Mouse (Mus musculus) heart, embryonic 14.5 days (tissue): Measurements from ENCODE around the gene Olfr180. TPM values are rescaled to one million over a fixed set of nuclear protein-coding genes. Genes with fewer than 3 reads are reported as not detected.

ENCODE experiments used
- ATAC-seq: fragments of 200-750 bp; cut with Nextera tagmentation; 2 replicates; pipeline ENCODE4 v1.8.0; 2017; ENCODE audit warnings: low read depth, moderate TSS enrichment; ENCODE audit not compliant: insufficient number of reproducible peaks, insufficient read depth, low FRiP score
- H3K27ac ChIP-seq, 2 experiments: fragments of 200-500 bp in 1 of 2; fragments of 300-500 bp in 1 of 2; sonication (generic) in 1 of 2; replicated peaks in 1 of 2; 2 replicates each; pipeline ENCODE4 v1.5.1; 2012 to 2014; ENCODE audit warnings: low read depth in 2 of 2, low read length in 2 of 2, control low read depth in 1 of 2, mild to moderate bottlenecking in 1 of 2, mixed read lengths in 1 of 2; ENCODE audit not compliant: control insufficient read depth in 1 of 2, insufficient read depth in 1 of 2
- H3K27me3 ChIP-seq: fragments of 300-500 bp; sonication (generic); 2 replicates; pipeline ENCODE4 v1.6.1; 2014; ENCODE audit warnings: mild to moderate bottlenecking, low read length, control low read depth; ENCODE audit not compliant: control insufficient read depth, insufficient read depth
- H3K36me3 ChIP-seq: fragments of 300-500 bp; sonication (generic); 2 replicates; pipeline ENCODE4 v1.6.1; 2014; ENCODE audit warnings: mild to moderate bottlenecking, control low read depth, low read length, mixed read lengths; ENCODE audit not compliant: control insufficient read depth, insufficient read depth
- H3K4me1 ChIP-seq, 2 experiments: fragments of 200-500 bp in 1 of 2; fragments of 300-500 bp in 1 of 2; sonication (generic) in 1 of 2; 2 replicates each; pipeline ENCODE4 v1.6.1; 2012 to 2014; ENCODE audit warnings: low read length in 2 of 2, control low read depth in 1 of 2, mixed read lengths in 1 of 2; ENCODE audit not compliant: control insufficient read depth in 2 of 2, insufficient read depth in 2 of 2
- H3K4me2 ChIP-seq: fragments of 300-500 bp; sonication (generic); 2 replicates; pipeline ENCODE4 v1.6.1; 2014; ENCODE audit warnings: mild to moderate bottlenecking, low read length
- H3K4me3 ChIP-seq, 2 experiments: fragments of 200-500 bp in 1 of 2; fragments of 300-500 bp in 1 of 2; sonication (generic) in 1 of 2; 2 replicates each; pipeline ENCODE4 v1.5.1; 2012 to 2014; ENCODE audit warnings: low read length in 2 of 2, mild to moderate bottlenecking in 2 of 2, control low read depth in 1 of 2, low read depth in 1 of 2, moderate library complexity in 1 of 2; ENCODE audit not compliant: control insufficient read depth in 1 of 2, insufficient read depth in 1 of 2
- H3K9ac ChIP-seq: fragments of 300-500 bp; sonication (generic); 2 replicates; pipeline ENCODE4 v1.6.1; 2014; ENCODE audit warnings: mild to moderate bottlenecking, low read length
- H3K9me3 ChIP-seq: fragments of 300-500 bp; sonication (generic); 2 replicates; pipeline ENCODE4 v1.6.1; 2016; ENCODE audit warnings: low read length, control low read depth; ENCODE audit not compliant: control insufficient read depth
- WGBS: fragments of 180-500 bp; shearing (Covaris S2); extraction: QIAGEN DNeasy Blood & Tissue Kit; methylation state at CpG from one replicate; pipeline ENCODE4 v1.1.7; 2014; 5-methylcytosine and 5-hydroxymethylcytosine counted together
- polyA plus RNA-seq: library from polyadenylated mRNA; unstranded; fragments of >200 nt; fragmentation: Nextera tagmentation; extraction: Ambion mirVana; gene quantifications from 2 replicates; pipeline ENCODE4 v1.2.1, GENCODE M21; 2014

Gene Olfr180
- polyA plus RNA-seq, result not detected in 2 replicates

DNA sequence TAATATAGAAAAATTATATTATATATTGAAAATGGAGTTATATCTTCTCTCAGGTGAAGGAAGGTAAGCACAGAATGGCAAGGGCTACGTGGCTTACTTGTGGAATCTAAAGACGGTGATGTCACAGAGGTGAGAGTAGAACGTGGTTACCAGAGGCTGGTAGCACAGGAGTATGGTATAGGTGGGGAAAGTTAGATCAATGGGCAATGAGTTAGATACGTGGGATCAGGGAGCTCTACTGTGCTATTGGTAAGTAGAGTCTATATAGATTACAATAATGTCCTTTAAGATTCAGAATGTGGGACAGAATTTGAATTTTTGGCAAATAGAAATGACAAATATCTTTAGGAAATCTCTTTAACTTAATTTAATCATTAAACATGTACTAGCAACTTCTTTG lies at the start of gene Olfr180:
Gene Olfr180 (minus strand): TSS at position 101 of the 400 bp plus-strand sequence.
- Histone ChIP-seq H3K27me3 (no peaks in the 10 kb centered on the region), H3K27ac (no peak within 1 kb of the TSS), H3K9me3 (no peaks in the 10 kb centered on the region), H3K4me3 (no peak within 1 kb of the TSS), H3K36me3 (no peaks in the 10 kb centered on the region), H3K4me2 (no peak within 1 kb of the TSS), H3K4me1 (no peaks in the 10 kb centered on the region), H3K9ac (no peak within 1 kb of the TSS)
- no peak for ATAC-seq
- WGBS, result 78% methylated on average over 4 of the region's 4 CpGs

- Histone ChIP-seq H3K9me3 (no peaks in the 10 kb centered on the region), H3K36me3 (no peaks in the 10 kb centered on the region), H3K4me1 (no peaks in the 10 kb centered on the region), H3K4me2 (no peak within 1 kb of the TSS), H3K27ac (no peak within 1 kb of the TSS), H3K27me3 (no peaks in the 10 kb centered on the region), H3K9ac (no peak within 1 kb of the TSS), H3K4me3 (no peak within 1 kb of the TSS)
- no peak for ATAC-seq
- 47% methylated on average over 1 of the region's 1 CpGs for WGBS
Measured at GRCm38 (mm10) chr16:58928655-58929054, 537 bp downstream of the Olfr180 start, which contains the start of gene Olfr181. Gene Olfr181 (minus strand): TSS chr16:58928755.

DNA sequence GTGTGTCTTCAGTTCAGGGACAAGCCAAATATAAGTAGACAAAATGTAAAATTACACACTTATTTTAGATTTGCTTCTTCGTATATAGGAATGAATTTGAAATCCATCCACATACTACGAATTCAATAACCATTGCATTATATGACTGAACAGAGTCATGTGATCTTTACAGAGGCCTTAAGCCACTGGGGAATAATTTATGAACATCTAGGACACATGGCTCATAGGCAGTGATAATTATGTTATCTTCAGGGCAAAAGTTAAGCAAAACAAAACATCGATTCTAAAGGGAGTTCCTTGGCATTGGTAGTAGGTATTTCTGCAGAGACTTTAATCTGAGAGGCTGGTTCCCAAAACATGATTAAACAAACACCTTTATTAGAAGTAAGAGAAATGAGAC lies 37.2 kb downstream of the Olfr180 start, which contains the start of gene Olfr178:
Gene Olfr178 (minus strand): TSS at position 101 of the 400 bp plus-strand sequence.
- no peaks in the 10 kb centered on the region for H3K4me1 ChIP-seq
- 83% methylated on average over 3 of the region's 3 CpGs for WGBS
- H3K9me3 ChIP-seq, result no peaks in the 10 kb centered on the region
- H3K9ac ChIP-seq, result no peak within 1 kb of the TSS
- no peaks in the 10 kb centered on the region for H3K36me3 ChIP-seq
- no peaks in the 10 kb centered on the region for H3K27me3 ChIP-seq
- no peak for ATAC-seq
- no peak within 1 kb of the TSS for H3K4me2 ChIP-seq
- H3K4me3 ChIP-seq, result no peak within 1 kb of the TSS
- H3K27ac ChIP-seq, result no peak within 1 kb of the TSS

DNA sequence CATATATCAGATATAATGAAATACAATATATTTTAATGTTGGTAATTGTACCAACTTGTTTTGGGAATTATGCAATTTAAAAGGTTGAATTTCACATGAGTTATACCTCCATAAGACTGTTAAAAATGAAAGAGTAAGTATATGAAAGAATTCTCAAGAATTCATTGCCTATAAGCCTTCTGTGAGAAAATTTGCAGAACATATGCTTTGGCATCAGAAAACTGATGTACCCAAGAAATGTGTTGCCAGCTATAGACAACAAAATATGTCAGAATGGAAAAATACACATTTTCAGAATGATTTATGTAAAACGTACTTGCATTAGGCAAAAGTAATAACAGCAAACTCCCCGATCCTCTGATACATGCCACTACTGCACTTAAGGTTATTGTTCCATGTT lies 44.8 kb downstream of the Olfr180 start:
- H3K9ac ChIP-seq, result no peak overlapping the region
- 86% methylated on average over 2 of the region's 2 CpGs for WGBS
- H3K4me2 ChIP-seq, result no peak overlapping the region

DNA sequence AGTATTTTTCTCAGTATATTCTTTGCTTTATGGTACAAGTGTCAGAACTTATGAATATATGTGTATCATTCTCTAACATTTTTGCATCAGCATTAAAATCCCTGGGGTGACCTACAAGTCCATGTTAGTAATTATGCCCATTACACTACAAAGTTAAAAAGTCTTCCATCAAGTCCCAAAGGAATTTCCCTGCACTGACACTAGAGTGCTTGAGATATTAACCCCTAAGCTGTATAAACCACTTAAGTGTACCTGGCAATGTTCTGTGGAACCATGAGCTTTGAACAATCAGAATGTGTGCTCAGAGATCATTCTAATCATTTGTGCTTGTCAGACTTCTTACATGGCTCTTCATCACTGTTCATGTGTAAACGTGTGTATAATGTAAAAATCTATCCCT lies 54.5 kb downstream of the Olfr180 start, which contains the start of gene Olfr177:
Gene Olfr177 (minus strand): TSS at position 101 of the 400 bp plus-strand sequence.
- Histone ChIP-seq H3K4me1 (no peaks in the 10 kb centered on the region), H3K4me3 (no peak within 1 kb of the TSS), H3K4me2 (no peak within 1 kb of the TSS), H3K9me3 (no peaks in the 10 kb centered on the region), H3K36me3 (no peaks in the 10 kb centered on the region), H3K27me3 (no peaks in the 10 kb centered on the region), H3K27ac (no peak within 1 kb of the TSS), H3K9ac (no peak within 1 kb of the TSS)
- 34% methylated on average over 1 of the region's 1 CpGs for WGBS
- no peak for ATAC-seq

More for the DNA sequence above, 44.8 kb downstream of the Olfr180 start:
- no peak for ATAC-seq
- H3K9me3 ChIP-seq, result 0 out of 2 replicates have a peak, but pooled peaks cover 3% of the 10 kb centered on the region
- no peaks in the 10 kb centered on the region for H3K36me3 ChIP-seq
- no peak overlapping the region for H3K4me3 ChIP-seq
- H3K27ac ChIP-seq, result no peak overlapping the region
- no peaks in the 10 kb centered on the region for H3K27me3 ChIP-seq
- H3K4me1 ChIP-seq, result no peaks in the 10 kb centered on the region

Other genes starting within 250 kb of the Olfr180 start
- gene Gpr15, start 210.3 kb downstream of the Olfr180 start, polyA plus RNA-seq, result not detected in 2 replicates
- 106 and 111 TPM in 2 replicates for gene Cldnd1, start 201.5 kb downstream of the Olfr180 start, polyA plus RNA-seq
- gene Olfr172, start 166.2 kb downstream of the Olfr180 start, polyA plus RNA-seq, result not detected in 2 replicates
- gene Olfr173, start 129.1 kb downstream of the Olfr180 start, polyA plus RNA-seq, result not detected in 2 replicates
- gene Olfr175-ps1, start 102.6 kb downstream of the Olfr180 start, polyA plus RNA-seq, result not detected in 2 replicates
- not detected in 2 replicates for gene Olfr177, start 54.6 kb downstream of the Olfr180 start, polyA plus RNA-seq
- gene Olfr178, start 37.3 kb downstream of the Olfr180 start, polyA plus RNA-seq, result not detected in 2 replicates
- gene Olfr181, start 637 bp downstream of the Olfr180 start, polyA plus RNA-seq, result not detected in 2 replicates
- not detected in 2 replicates for gene Olfr183, start 66.0 kb upstream of the Olfr180 start, polyA plus RNA-seq
- gene Olfr186, start 100.9 kb upstream of the Olfr180 start, polyA plus RNA-seq, result not detected in 2 replicates
- gene Olfr187, start 110.4 kb upstream of the Olfr180 start, polyA plus RNA-seq, result not detected in 2 replicates
- not detected in 2 replicates for gene Olfr190, start 148.6 kb upstream of the Olfr180 start, polyA plus RNA-seq
- gene Olfr191, start 160.4 kb upstream of the Olfr180 start, polyA plus RNA-seq, result not detected in 2 replicates
- not detected in 2 replicates for gene Olfr193, start 182.5 kb upstream of the Olfr180 start, polyA plus RNA-seq
- gene Olfr194, start 191.7 kb upstream of the Olfr180 start, polyA plus RNA-seq, result not detected in 2 replicates
- gene Olfr195, start 217.7 kb upstream of the Olfr180 start, polyA plus RNA-seq, result not detected in 2 replicates
- gene Olfr196, start 241.1 kb upstream of the Olfr180 start, polyA plus RNA-seq, result not detected in 2 replicates